Mouse (Mus musculus) heart, postnatal 0 days (tissue): Measurements from ENCODE around the gene Arhgap24. TPM values are rescaled to one million over a fixed set of nuclear protein-coding genes. Genes with fewer than 3 reads are reported as not detected.
A peak's percentile ranks its signal among the peaks of the same experiment; 100 is the strongest.

Source experiments
- ATAC-seq: fragments of 200-750 bp; cut with Nextera tagmentation; 2 replicates; pipeline ENCODE4 v1.8.0; 2017; ENCODE audit warnings: low read depth, moderate number of reproducible peaks, moderate library complexity; ENCODE audit not compliant: insufficient read depth
- DNase-seq: peaks from one replicate; pipeline ENCODE4 v3.0.0-alpha.2; 2016; ENCODE audit warnings: low spot score
- H3K27ac ChIP-seq: fragments of 300-500 bp; sonication (generic); 2 replicates; pipeline ENCODE4 v1.5.1; 2014; ENCODE audit warnings: low read depth, mild to moderate bottlenecking
- H3K27me3 ChIP-seq: fragments of 300-500 bp; sonication (generic); 2 replicates; pipeline ENCODE4 v1.6.1; 2014; ENCODE audit warnings: low read length, mixed read lengths; ENCODE audit not compliant: control insufficient read depth, insufficient read depth
- H3K36me3 ChIP-seq: fragments of 300-500 bp; sonication (generic); replicated peaks from 2 replicates; pipeline ENCODE4 v1.6.1; 2014; ENCODE audit warnings: low read length, mixed read lengths; ENCODE audit not compliant: control insufficient read depth, insufficient read depth
- H3K4me1 ChIP-seq: fragments of 300-500 bp; sonication (generic); 2 replicates; pipeline ENCODE4 v1.6.1; 2014; ENCODE audit warnings: antibody characterized with exemption; ENCODE audit not compliant: control insufficient read depth, insufficient read depth
- H3K4me2 ChIP-seq: fragments of 300-500 bp; sonication (generic); 2 replicates; pipeline ENCODE4 v1.6.1; 2014; ENCODE audit warnings: low read depth, mild to moderate bottlenecking, low read length, moderate library complexity
- H3K4me3 ChIP-seq: fragments of 300-500 bp; sonication (generic); 2 replicates; pipeline ENCODE4 v1.5.1; 2014; ENCODE audit warnings: low read depth, low read length
- H3K9ac ChIP-seq: fragments of 300-500 bp; sonication (generic); replicated peaks from 2 replicates; pipeline ENCODE4 v1.6.1; 2014; ENCODE audit warnings: low read depth, low read length, mixed read lengths
- H3K9me3 ChIP-seq: fragments of 300-500 bp; sonication (generic); replicated peaks from 2 replicates; pipeline ENCODE4 v1.6.1; 2016; ENCODE audit warnings: low read length; ENCODE audit not compliant: control insufficient read depth
- CTCF ChIP-seq: IDR thresholded peaks from 2 replicates; pipeline ENCODE4 v1.5.1; 2016; ENCODE audit warnings: antibody characterized with exemption, control low read depth, low read depth
- EP300 ChIP-seq: IDR thresholded peaks from 2 replicates; pipeline ENCODE4 v1.6.1; 2016; ENCODE audit warnings: antibody characterized with exemption, low read depth
- WGBS: fragments of 180-500 bp; shearing (Covaris S2); extraction: QIAGEN DNeasy Blood & Tissue Kit; methylation state at CpG from one replicate; pipeline ENCODE4 v1.1.7; 2014; 5-methylcytosine and 5-hydroxymethylcytosine counted together
- polyA plus RNA-seq: library from polyadenylated mRNA; unstranded; fragments of >200 nt; fragmentation: Nextera tagmentation; extraction: Ambion mirVana; gene quantifications from 2 replicates; pipeline ENCODE4 v1.2.1, GENCODE M21; 2015
- total RNA-seq: library from RNA; depleted of rRNA; stranded (reverse); fragments of >200 nt; gene quantifications from 2 replicates; pipeline ENCODE4 v1.2.3, GENCODE M21; 2014; ENCODE audit warnings: low replicate concordance

Arhgap24 gene
- total and polyA plus RNA-seq, 2 experiments from 2014 or later = 13.0 to 13.4 TPM

DNA sequence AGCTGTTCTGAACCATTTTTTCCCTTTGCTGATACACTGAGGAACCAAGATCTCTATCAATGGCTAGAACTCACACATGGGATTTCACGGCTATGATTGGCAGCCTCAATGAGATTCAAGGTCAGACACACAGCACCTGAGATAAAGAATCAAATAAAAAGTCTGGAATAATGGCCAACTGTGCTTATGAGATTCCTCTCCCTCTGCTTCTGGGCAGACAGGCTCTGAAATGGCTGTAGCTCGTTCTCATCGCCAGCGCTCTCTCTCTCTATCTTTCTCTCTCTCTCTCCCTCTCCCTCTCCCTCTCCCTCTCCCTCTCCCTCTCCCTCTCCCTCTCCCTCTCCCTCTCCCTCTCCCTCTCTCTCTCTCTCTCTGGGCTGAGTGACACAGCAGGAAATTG, 357.9 kb downstream of the Arhgap24 start:
- Histone ChIP-seq H3K27ac (no peak overlapping the region), H3K4me2 (no peak overlapping the region), H3K4me3 (no peak overlapping the region), H3K36me3 (no peaks in the 10 kb centered on the region), H3K27me3 (no peaks in the 10 kb centered on the region), H3K9me3 (no peaks in the 10 kb centered on the region), H3K4me1 (no peaks in the 10 kb centered on the region), H3K9ac (no peak overlapping the region)
- WGBS = 36% methylated on average over 4 of the region's 4 CpGs
- TF ChIP-seq EP300 (no peak), CTCF (no peak)
- no peak for DNase-seq
- ATAC-seq = no peak

DNA sequence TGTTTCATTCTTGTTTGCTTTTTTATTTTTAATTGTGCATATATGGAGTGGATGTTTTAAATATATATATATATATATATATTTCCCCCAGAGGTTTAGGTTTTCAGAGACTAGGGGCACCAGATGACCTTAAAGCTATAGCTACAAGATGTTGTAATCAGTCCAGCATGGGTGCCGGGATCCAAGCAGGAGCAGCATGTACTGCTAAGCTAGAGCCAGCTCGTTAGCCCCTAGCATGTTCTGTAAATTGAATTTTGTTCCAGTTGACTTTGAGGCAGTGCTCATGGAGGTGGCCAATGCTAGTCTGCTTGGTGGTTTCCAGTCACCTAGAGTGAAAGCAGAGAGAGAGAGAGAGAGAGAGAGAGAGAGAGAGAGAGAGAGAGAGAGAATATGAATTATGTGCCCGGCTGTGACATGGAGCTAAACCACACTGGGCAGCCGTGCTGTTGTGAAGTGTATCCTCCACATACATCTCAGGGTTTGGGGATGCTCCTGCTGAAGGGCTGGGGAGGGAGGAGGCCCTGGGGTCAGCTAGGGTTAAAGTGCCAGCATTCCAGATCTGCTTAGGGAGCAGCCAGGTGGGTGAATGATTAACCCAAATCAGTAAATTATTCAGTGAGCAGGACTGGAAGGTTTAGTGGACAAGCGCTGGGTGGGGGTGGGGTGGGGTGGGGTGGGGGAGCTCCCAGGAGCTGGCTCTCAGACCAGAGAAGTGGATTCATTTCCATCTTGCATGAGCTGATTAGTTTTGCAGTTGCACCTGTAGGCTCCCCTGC, 362.9 kb downstream of the Arhgap24 start:
- H3K9ac ChIP-seq = no peak overlapping the region
- no peak overlapping the region for H3K4me3 ChIP-seq
- no peaks in the 10 kb centered on the region for H3K27me3 ChIP-seq
- H3K27ac ChIP-seq = no peak overlapping the region
- H3K36me3 ChIP-seq = no peaks in the 10 kb centered on the region
- TF ChIP-seq CTCF = no peak
- no peak for TF ChIP-seq EP300
- H3K4me2 ChIP-seq = no peak overlapping the region
- WGBS = 50% methylated on average over 5 of the region's 5 CpGs
- no peaks in the 10 kb centered on the region for H3K9me3 ChIP-seq
- no peak for DNase-seq
- no peak for ATAC-seq
- H3K4me1 ChIP-seq = peaks cover 19% of the 10 kb centered on the region

- Histone ChIP-seq H3K9ac (peak overlapping the region; percentile 54), H3K4me1 (peaks cover 19% of the 10 kb centered on the region), H3K4me3 (peak overlapping the region; percentile 59), H3K9me3 (no peaks in the 10 kb centered on the region), H3K4me2 (peak overlapping the region; percentile 73), H3K27ac (peak overlapping the region; percentile 76), H3K36me3 (no peaks in the 10 kb centered on the region), H3K27me3 (no peaks in the 10 kb centered on the region)
- WGBS = 1% methylated on average over 21 of the region's 21 CpGs
- DNase-seq = peak; percentile 73
- ATAC-seq = peak; percentile 87
- TF ChIP-seq CTCF = 0 out of 2 replicates have a peak, but pooled peaks have one; percentile 7
- no peak for TF ChIP-seq EP300
Observed at GRCm38 (mm10) chr5:102844731-102845598, 363.8 kb downstream of the Arhgap24 start.

GRCm38 (mm10) chr5:102845800-102846199, 364.6 kb downstream of the Arhgap24 start:
- H3K4me1 ChIP-seq = peaks cover 19% of the 10 kb centered on the region
- peak overlapping the region; percentile 76 for H3K27ac ChIP-seq
- WGBS = 31% methylated on average over 11 of the region's 11 CpGs
- peak overlapping the region; percentile 73 for H3K4me2 ChIP-seq
- no peak for TF ChIP-seq EP300
- TF ChIP-seq CTCF = no peak
- no peaks in the 10 kb centered on the region for H3K27me3 ChIP-seq
- ATAC-seq = no peak
- no peak for DNase-seq
- H3K9ac ChIP-seq = peak overlapping the region; percentile 54; the same call in 1 of the 2 replicates
- H3K4me3 ChIP-seq = peak overlapping the region; percentile 59
- H3K36me3 ChIP-seq = no peaks in the 10 kb centered on the region
- no peaks in the 10 kb centered on the region for H3K9me3 ChIP-seq

DNA sequence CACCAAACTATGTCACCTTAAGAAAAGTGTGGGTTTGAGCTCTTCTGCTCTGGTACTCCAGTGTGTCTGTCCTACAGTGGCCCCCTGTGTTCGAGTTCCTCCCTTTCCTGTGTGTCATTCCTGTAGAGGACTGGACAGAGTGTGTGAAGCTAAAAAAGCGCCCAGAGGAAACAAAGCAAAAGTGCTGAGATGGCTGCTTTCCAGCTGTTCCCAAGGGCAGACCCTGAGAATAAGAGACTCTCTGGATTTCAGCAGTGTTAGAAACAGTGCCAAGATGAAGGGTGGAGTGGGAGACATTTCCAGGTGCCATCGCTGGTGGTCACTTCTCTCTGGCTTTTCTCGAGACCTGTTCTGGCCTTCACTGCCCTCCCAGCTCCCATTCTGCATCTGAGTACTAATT, 366.7 kb downstream of the Arhgap24 start:
- Histone ChIP-seq H3K4me1 (peaks cover 19% of the 10 kb centered on the region), H3K4me3 (no peak overlapping the region), H3K9me3 (no peaks in the 10 kb centered on the region), H3K27ac (peak overlapping the region; percentile 14), H3K36me3 (no peaks in the 10 kb centered on the region), H3K27me3 (no peaks in the 10 kb centered on the region), H3K4me2 (peak overlapping the region; percentile 73), H3K9ac (no peak overlapping the region)
- WGBS = 32% methylated on average over 4 of the region's 4 CpGs
- ATAC-seq (no peak), DNase-seq (no peak)
- TF ChIP-seq EP300 = no peak
- TF ChIP-seq CTCF = no peak
